15 mouse cellular contexts compared by ENCODE assay signal in genomic region chr2:102661052-102661451, GRCm38 (mm10). TPM values are rescaled to one million over a fixed set of nuclear protein-coding genes. Genes with fewer than 3 reads are reported as not detected.
DNase-seq lines count a peak whose midpoint lies in the region; ATAC-seq and TF ChIP-seq lines count a peak whose summit lies in the region.
"Had no signal": no experiment of that assay in that cellular context is flagged by ENCODE, and none has a peak within 500 bp of the region (broad histone marks: within the 10 kb centered on the region; RNA-seq: fewer than 3 reads in every experiment).

No protein-coding gene starts in this region.

- dilution Hi-C loops in CH12.LX (cut with MboI; ENCODE audit: extremely low pct_ligation_motif_present, extremely low pct_unique_long_range_greater_than_20kb, low sequenced_read_pairs) = no loop called here

- H3K79me2 ChIP-seq in CH12.LX (replicated peaks; ENCODE audit: control insufficient read depth, extremely low read depth, insufficient read depth, poor library complexity, severe bottlenecking) = no peaks in the 10 kb centered on the region; the same call in 1 of the 2 replicates

- TF ChIP-seq RAD21 in CH12.LX (IDR thresholded peaks at IDR 0.05; ENCODE audit: low read depth, low read length) = peak; percentile 37

- no peaks in the 10 kb centered on the region for H3K36me3 ChIP-seq in CH12.LX (replicated peaks in 1 of 2; ENCODE audit: control insufficient read depth in 1 of 2, insufficient read depth in 1 of 2, low read length in 1 of 2)
- H3K36me3 ChIP-seq in hindbrain, embryonic 14.5 days (replicated peaks; ENCODE audit: control insufficient read depth, insufficient read depth) = no peaks in the 10 kb centered on the region
- H3K36me3 ChIP-seq in midbrain, embryonic 15.5 days (replicated peaks) = no peaks in the 10 kb centered on the region
- H3K36me3 ChIP-seq: liver, embryonic 12.5 days; lung, embryonic 15.5 days had no signal

- H3K4me3 ChIP-seq in CH12.LX (replicated peaks in 1 of 3; ENCODE audit: low read depth in 2 of 3, low read length in 2 of 3, poor library complexity in 1 of 3) = no peak overlapping the region
- peak overlapping the region; percentile 90 for H3K4me3 ChIP-seq in cortical plate, adult 2 months (ENCODE audit: insufficient read depth, low read length)
- H3K4me3 ChIP-seq in hindbrain, embryonic 14.5 days (replicated peaks; ENCODE audit: low read length) = peak overlapping the region; percentile 74
- peak overlapping the region; percentile 77 for H3K4me3 ChIP-seq in midbrain, embryonic 15.5 days
- H3K4me3 ChIP-seq: liver, embryonic 12.5 days; lung, embryonic 15.5 days had no signal

- peak overlapping the region; percentile 30; the same call in 1 of the 2 replicates for H3K4me2 ChIP-seq in CH12.LX (ENCODE audit: insufficient read depth, low read depth, poor library complexity, severe bottlenecking)
- peak overlapping the region; percentile 73 for H3K4me2 ChIP-seq in hindbrain, embryonic 14.5 days (replicated peaks)
- H3K4me2 ChIP-seq in midbrain, embryonic 15.5 days = peak overlapping the region; percentile 89
- H3K4me2 ChIP-seq: liver, embryonic 12.5 days; lung, embryonic 15.5 days had no signal

- peak in 1 of 2 experiments; percentile 45; a peak in 2 of 4 replicates for TF ChIP-seq CTCF in CH12.LX (conservative IDR thresholded peaks at IDR 0.05 in 1 of 2, IDR thresholded peaks at IDR 0.05 in 1 of 2; ENCODE audit: low read depth in 2 of 2, low read length in 2 of 2)
- no peak for TF ChIP-seq CTCF in cortical plate, adult 2 months (IDR thresholded peaks at IDR 0.05; ENCODE audit: extremely low read depth, insufficient read depth, low read length)

- 35% methylated on average over 2 of the region's 2 CpGs for WGBS in hindbrain, embryonic 14.5 days
- 45% methylated on average over 2 of the region's 2 CpGs for whole genome bisulfite sequencing in midbrain, embryonic 15.5 days

- no peak overlapping the region for H3K9ac ChIP-seq in CH12.LX (ENCODE audit: insufficient read depth, low read depth)
- peak overlapping the region; percentile 82 for H3K9ac ChIP-seq in hindbrain, embryonic 14.5 days
- H3K9ac ChIP-seq in midbrain, embryonic 15.5 days = peak overlapping the region; percentile 75; the same call in 1 of the 2 replicates
- H3K9ac ChIP-seq: liver, embryonic 12.5 days; lung, embryonic 15.5 days had no signal

- H3K9me3 ChIP-seq in CH12.LX (replicated peaks; ENCODE audit: low read length) = peaks cover 5% of the 10 kb centered on the region
- no peaks in the 10 kb centered on the region for H3K9me3 ChIP-seq in hindbrain, embryonic 14.5 days (ENCODE audit: control insufficient read depth, low read length)
- no peaks in the 10 kb centered on the region for H3K9me3 ChIP-seq in midbrain, embryonic 15.5 days
- H3K9me3 ChIP-seq: liver, embryonic 12.5 days; lung, embryonic 15.5 days had no signal

- in situ Hi-C loops in CH12.LX (cut with MboI; ENCODE audit: low pct_ligation_motif_present, low pct_unique_long_range_greater_than_20kb, low sequenced_read_pairs) = loop anchor here (10.0 kb wide), 1 partner anchor 66 kb away; no protein-coding TSS in a partner anchor

- TF ChIP-seq POLR2A in CH12.LX (IDR thresholded peaks at IDR 0.05; ENCODE audit: low read depth, low read length) = no peak
- no peak for TF ChIP-seq POLR2A in cortical plate, adult 2 months (IDR thresholded peaks at IDR 0.05; ENCODE audit: extremely low read depth, insufficient read depth, low read length)

- no peak for ATAC-seq in hindbrain, embryonic 14.5 days (ENCODE audit: low FRiP score)
- ATAC-seq in midbrain, embryonic 15.5 days (replicated peaks) = no peak
- ATAC-seq in megakaryocyte-erythroid progenitor cell, adult 5-6 weeks (replicated peaks; ENCODE audit: low FRiP score, low TSS enrichment, poor library complexity, severe bottlenecking) = no peak
- ATAC-seq: inflammation-experienced regulatory T-cells, adult 6 months; liver, embryonic 12.5 days had no signal

- no peak for DNase-seq in CH12.LX (ENCODE audit: extremely low read depth)
- no peak for DNase-seq in hindbrain, embryonic 14.5 days (ENCODE audit: low spot score)
- no peak for DNase-seq in kidney, adult 8-10 months
- DNase-seq in lung, postnatal 25 days (ENCODE audit: low spot score) = no peak
- no peak for DNase-seq in cerebellum, postnatal 10 days
- DNase-seq: adrenal gland, adult 8-10 months; cerebellum, postnatal 14 days; left cerebral cortex, postnatal 4 days had no signal

- peaks cover 5 to 10% of the 10 kb centered on the region in 2 experiments; a peak in 3 of 4 replicates for H3K4me1 ChIP-seq in CH12.LX (ENCODE audit: control insufficient read depth in 1 of 2, insufficient read depth in 2 of 2)
- H3K4me1 ChIP-seq in cortical plate, adult 2 months (ENCODE audit: control insufficient read depth, insufficient read depth, low read length) = peaks cover 5% of the 10 kb centered on the region; the same call in 1 of the 2 replicates
- peaks cover 54% of the 10 kb centered on the region for H3K4me1 ChIP-seq in hindbrain, embryonic 14.5 days (replicated peaks; ENCODE audit: control insufficient read depth, insufficient read depth, low read length)
- H3K4me1 ChIP-seq in midbrain, embryonic 15.5 days = peaks cover 64% of the 10 kb centered on the region

- H3K27ac ChIP-seq in CH12.LX (ENCODE audit: insufficient read depth, low read depth) = no peak overlapping the region
- H3K27ac ChIP-seq in cortical plate, adult 2 months (ENCODE audit: insufficient read depth, low read length) = no peak overlapping the region
- peak overlapping the region; percentile 95 for H3K27ac ChIP-seq in hindbrain, embryonic 14.5 days
- H3K27ac ChIP-seq in midbrain, embryonic 15.5 days = peak overlapping the region; percentile 69; the same call in 1 of the 2 replicates
- H3K27ac ChIP-seq: liver, embryonic 12.5 days; lung, embryonic 15.5 days had no signal

- no peaks in the 10 kb centered on the region for H3K27me3 ChIP-seq in CH12.LX (replicated peaks)
- H3K27me3 ChIP-seq in hindbrain, embryonic 14.5 days (ENCODE audit: control insufficient read depth, insufficient read depth, low read length) = no peaks in the 10 kb centered on the region
- H3K27me3 ChIP-seq in midbrain, embryonic 15.5 days (replicated peaks) = no peaks in the 10 kb centered on the region

- TF ChIP-seq EP300 in CH12.LX (IDR thresholded peaks at IDR 0.05; ENCODE audit: low read length) = no peak

TF ChIP-seq in CH12.LX, 34 proteins besides CTCF, POLR2A, EP300 and RAD21:
- no peak for TF ChIP-seq MXI1 (IDR thresholded peaks at IDR 0.05; ENCODE audit: low read depth, low read length)
- no peak for TF ChIP-seq ZNF384 (IDR thresholded peaks at IDR 0.05; ENCODE audit: low read depth, low read length)
- peak; percentile 27; the same call in 1 of the 2 replicates for TF ChIP-seq SMC3 (IDR thresholded peaks at IDR 0.05; ENCODE audit: low read depth, low read length)
- no peak for TF ChIP-seq ZMIZ1 (IDR thresholded peaks at IDR 0.05; ENCODE audit: low read depth, low read length)
- no peak for TF ChIP-seq NRF1 (IDR thresholded peaks at IDR 0.05; ENCODE audit: low read depth, low read length)

RNA-seq across cellular contexts. Expression of gene Slc1a2, which starts 2.6 kb away (rescaled TPM):
- total RNA-seq in CH12.LX (2012; rRNA removed) (0.80 and 1.6 TPM in 2 replicates), CH12.LX (2014; rRNA removed) (0.59 and 1.3 TPM in 2 replicates)
- polyA plus RNA-seq in CH12.LX (2012; ENCODE audit: insufficient read length, low read depth) = 1.3 and 1.6 TPM in 2 replicates
- polyA plus RNA-seq in cortical plate, adult 2 months (2012; rRNA removed) = 765 and 784 TPM in 2 replicates
- 23.9 and 26.7 TPM in 2 replicates for polyA plus RNA-seq in hindbrain, embryonic 14.5 days (2014; fragmentation: Nextera tagmentation; extraction: Ambion mirVana)
- polyA plus RNA-seq in midbrain, embryonic 15.5 days (2015; fragmentation: Nextera tagmentation; extraction: Ambion mirVana) = 17.1 and 18.9 TPM in 2 replicates
- total RNA-seq in megakaryocyte-erythroid progenitor cell, adult 5-6 weeks (2014; fragmentation: Nextera tagmentation) = not detected in 2 replicates
- not detected in 2 replicates for total RNA-seq in megakaryocyte-erythroid progenitor cell, adult 5-6 weeks (2017)
- total RNA-seq: MEL had no signal

Comparison
In these comparisons a context has a peak if more than half of its experiments do, and no peak if none do; other contexts are left out.
1. H3K27ac ChIP-seq: peak in hindbrain, embryonic 14.5 days (single experiment) and midbrain, embryonic 15.5 days (single experiment); none in CH12.LX (single experiment) and cortical plate, adult 2 months (single experiment).
2. H3K4me2 ChIP-seq: peak in every context shown above with its lines; median percentile 89 in midbrain, embryonic 15.5 days; 73 in hindbrain, embryonic 14.5 days; 30 in CH12.LX.
3. H3K4me3 ChIP-seq: peak in cortical plate, adult 2 months (single experiment), hindbrain, embryonic 14.5 days (single experiment) and midbrain, embryonic 15.5 days (single experiment); none in CH12.LX (0 of 3).
4. RNA of gene Slc1a2, which starts 2.6 kb away (polyA plus RNA-seq): 765 to 784 TPM in cortical plate, adult 2 months; 23.9 to 26.7 TPM in hindbrain, embryonic 14.5 days, 17.1 to 18.9 TPM in midbrain, embryonic 15.5 days and 1.3 to 1.6 TPM in CH12.LX; every median in the first group is over 10 times any median in the second.